ENCODE assay signal across 11 mouse cellular contexts in the genomic region with DNA sequence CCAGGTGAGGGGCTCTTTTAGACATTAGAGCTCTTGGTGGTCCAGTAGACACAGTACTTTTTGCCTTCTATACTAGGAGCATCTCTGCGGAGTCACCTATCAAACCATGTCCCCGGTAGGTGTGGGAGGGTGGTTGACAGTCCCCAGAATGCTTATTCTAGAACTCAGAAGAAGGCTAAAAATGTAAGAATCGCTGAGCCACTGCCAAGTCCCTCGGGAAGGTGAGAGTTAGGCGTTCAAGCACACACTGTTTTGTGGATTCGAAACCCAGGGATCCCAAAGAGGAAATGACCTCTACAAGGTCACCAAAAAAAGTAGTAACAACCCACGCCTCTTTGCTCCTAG. TPM values are rescaled to one million over a fixed set of nuclear protein-coding genes. Genes with fewer than 3 reads are reported as not detected.
A peak's percentile ranks its signal among the peaks of the same experiment; 100 is the strongest.
DNase-seq lines count a peak whose midpoint lies in the region; ATAC-seq and TF ChIP-seq lines count a peak whose summit lies in the region.
"Had no signal": no experiment of that assay in that cellular context is flagged by ENCODE, and none has a peak within 500 bp of the region (broad histone marks: within the 10 kb centered on the region; RNA-seq: fewer than 3 reads in every experiment).

No protein-coding gene starts in this region.

- no peaks in the 10 kb centered on the region for H3K79me2 ChIP-seq in heart, adult 2 months (replicated peaks; ENCODE audit: control insufficient read depth, insufficient read depth, low read length)

- H3K4me1 ChIP-seq in heart, adult 2 months (ENCODE audit: control insufficient read depth, insufficient read depth, low read length): peaks cover 25% of the 10 kb centered on the region
- H3K4me1 ChIP-seq in cortical plate, adult 2 months (ENCODE audit: control insufficient read depth, insufficient read depth, low read length): peaks cover 28% of the 10 kb centered on the region

- TF ChIP-seq CTCF in heart, adult 2 months (IDR thresholded peaks at IDR 0.05): no peak
- no peak for TF ChIP-seq CTCF in cortical plate, adult 2 months (IDR thresholded peaks at IDR 0.05; ENCODE audit: extremely low read depth, insufficient read depth, low read length)

- DNase-seq in heart, adult 2 months: peak; percentile 23 to 38
- no peak for DNase-seq in heart, postnatal 25 days (ENCODE audit: low spot score)
- peak; percentile 17 for DNase-seq in R1 (ENCODE audit: low read depth, low spot score)
- peak; percentile 66 to 81 for DNase-seq in left cerebral cortex, adult 9 months (ENCODE audit: low spot score in 2 of 2)
- DNase-seq in spleen, postnatal 4 days (ENCODE audit: low spot score in 2 of 2): no peak
- DNase-seq in lung, postnatal 4 days: no peak
- DNase-seq: thymus, postnatal 14 days had no signal

- ATAC-seq in granulocyte monocyte progenitor cell, adult 5-6 weeks (replicated peaks; ENCODE audit: poor library complexity, severe bottlenecking): no peak
- ATAC-seq: forebrain, embryonic 16.5 days; hindbrain, embryonic 16.5 days had no signal

- intact Hi-C loops in heart, adult 2 months (cut with DNase I): loop anchor here (2.0 kb wide), 1 partner anchor 49 kb away; a partner anchor contains a TSS
- intact Hi-C loops in heart, postnatal 25 days (cut with DNase I): no loop called here

- no peaks in the 10 kb centered on the region for H3K27me3 ChIP-seq in heart, adult 2 months (ENCODE audit: control insufficient read depth, insufficient read depth, low read length)

- no peak for TF ChIP-seq EP300 in heart, adult 2 months (IDR thresholded peaks at IDR 0.05; ENCODE audit: insufficient read depth, low read depth, low read length)

- peaks cover 11% of the 10 kb centered on the region; the same call in 1 of the 2 replicates for H3K36me3 ChIP-seq in heart, adult 2 months (ENCODE audit: control insufficient read depth, insufficient read depth, low read length)

- H3K4me3 ChIP-seq in heart, adult 2 months: no peak overlapping the region
- H3K4me3 ChIP-seq in cortical plate, adult 2 months (ENCODE audit: insufficient read depth, low read length): no peak overlapping the region

- no peak for TF ChIP-seq POLR2A in heart, adult 2 months (IDR thresholded peaks at IDR 0.05; ENCODE audit: insufficient read depth, low read depth, low read length)
- TF ChIP-seq POLR2A in cortical plate, adult 2 months (IDR thresholded peaks at IDR 0.05; ENCODE audit: extremely low read depth, insufficient read depth, low read length): no peak

- WGBS in heart, adult 2 months: 15% methylated on average over 7 of the region's 7 CpGs

- H3K9ac ChIP-seq in heart, adult 2 months (ENCODE audit: low read depth, low read length): no peak overlapping the region

- H3K27ac ChIP-seq in heart, adult 2 months: peak overlapping the region; percentile 62
- H3K27ac ChIP-seq in cortical plate, adult 2 months (ENCODE audit: insufficient read depth, low read length): peak overlapping the region; percentile 97

RNA-seq across cellular contexts. Expression of a gene that starts 48.7 kb away (rescaled TPM):
- 100 to 1,000 TPM; 250 to 264 TPM for total RNA-seq in heart, adult 2 months (2021)
- 142 and 220 TPM in 2 replicates for polyA plus RNA-seq in heart, adult 2 months (2012; rRNA removed)
- 100 to 1,000 TPM; 279 to 317 TPM for total RNA-seq in heart, postnatal 25 days (2021)
- polyA plus RNA-seq in cortical plate, adult 2 months (2012; rRNA removed): 48.2 and 50.9 TPM in 2 replicates
- not detected in 2 replicates for total RNA-seq in granulocyte monocyte progenitor cell, adult 5-6 weeks (2014; fragmentation: Nextera tagmentation)
- total RNA-seq in granulocyte monocyte progenitor cell, adult 5-6 weeks (2017): 0.04 TPM in 1 of 2 replicates, not detected in the other

RNA-seq across cellular contexts. Expression of a gene that starts 51.0 kb away (rescaled TPM):
- total RNA-seq in heart, adult 2 months (2021): 10 to 100 TPM; 19.1 to 21.0 TPM
- 14.9 and 26.0 TPM in 2 replicates for polyA plus RNA-seq in heart, adult 2 months (2012; rRNA removed)
- 10 to 100 TPM; 21.4 to 22.2 TPM for total RNA-seq in heart, postnatal 25 days (2021)
- 52.6 and 58.9 TPM in 2 replicates for polyA plus RNA-seq in cortical plate, adult 2 months (2012; rRNA removed)
- total RNA-seq in granulocyte monocyte progenitor cell, adult 5-6 weeks (2014; fragmentation: Nextera tagmentation): 74.1 and 79.0 TPM in 2 replicates
- 104 and 131 TPM in 2 replicates for total RNA-seq in granulocyte monocyte progenitor cell, adult 5-6 weeks (2017)

RNA-seq across cellular contexts. Expression of a gene that starts 51.1 kb away (rescaled TPM):
- 10 to 100 TPM; 13.4 to 14.9 TPM for total RNA-seq in heart, adult 2 months (2021)
- 9.2 and 12.2 TPM in 2 replicates for polyA plus RNA-seq in heart, adult 2 months (2012; rRNA removed)
- 10 to 100 TPM; 14.5 to 15.1 TPM for total RNA-seq in heart, postnatal 25 days (2021)
- 13.7 and 14.7 TPM in 2 replicates for polyA plus RNA-seq in cortical plate, adult 2 months (2012; rRNA removed)
- 29.4 and 36.9 TPM in 2 replicates for total RNA-seq in granulocyte monocyte progenitor cell, adult 5-6 weeks (2014; fragmentation: Nextera tagmentation)
- 27.9 and 30.1 TPM in 2 replicates for total RNA-seq in granulocyte monocyte progenitor cell, adult 5-6 weeks (2017)

Comparison
In these comparisons a context has a peak if more than half of its experiments do, and no peak if none do; other contexts are left out.
1. DNase-seq: peak in heart, adult 2 months (2 of 2), R1 (single experiment) and left cerebral cortex, adult 9 months (2 of 2); none in heart, postnatal 25 days (single experiment), spleen, postnatal 4 days (0 of 2) and lung, postnatal 4 days (0 of 2).
2. RNA of a gene that starts 48.7 kb away (total RNA-seq): 279 to 317 TPM in heart, postnatal 25 days and 250 to 264 TPM in heart, adult 2 months; 0.04 TPM in granulocyte monocyte progenitor cell, adult 5-6 weeks; every median in the first group is over 100 times any median in the second.